Mouse (Mus musculus): ENCODE data around the gene Catsper2.
"Not testable (repeated sequence)": the region's sequence is repeated elsewhere in the genome, so short reads cannot be mapped to it uniquely, and the experiment has no call there.

The Catsper2 gene

DNA sequence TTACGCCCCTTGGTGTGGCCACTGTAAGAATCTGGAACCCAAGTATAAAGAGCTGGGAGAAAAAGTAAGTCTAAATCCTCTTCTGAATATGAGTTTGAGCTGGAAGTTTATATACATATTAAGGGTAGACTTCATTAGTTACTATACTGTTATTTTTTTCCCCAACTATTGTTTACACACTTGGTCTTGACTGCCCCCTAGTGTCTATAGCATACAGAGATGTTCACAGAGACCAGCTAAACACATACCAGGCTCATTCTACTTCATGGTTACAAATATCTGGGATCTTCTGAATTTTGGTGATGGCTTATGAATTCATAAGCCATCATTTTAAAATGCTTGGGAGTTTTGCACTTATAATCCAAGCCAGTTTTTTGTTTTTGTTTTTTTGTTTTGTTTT is 21.3 kb upstream of the Catsper2 start:
- peak; percentile 81 for DNase-seq (ENCODE audit: low read depth, low spot score)

- no peak for DNase-seq (ENCODE audit: low read depth, low spot score)
Observed at GRCm38 (mm10) chr2:121425890-121426289, 12.3 kb upstream of the Catsper2 start.

- DNase-seq (ENCODE audit: low read depth, low spot score): no peak
Observed at GRCm38 (mm10) chr2:121423166-121423565, 9.6 kb upstream of the Catsper2 start.

DNA sequence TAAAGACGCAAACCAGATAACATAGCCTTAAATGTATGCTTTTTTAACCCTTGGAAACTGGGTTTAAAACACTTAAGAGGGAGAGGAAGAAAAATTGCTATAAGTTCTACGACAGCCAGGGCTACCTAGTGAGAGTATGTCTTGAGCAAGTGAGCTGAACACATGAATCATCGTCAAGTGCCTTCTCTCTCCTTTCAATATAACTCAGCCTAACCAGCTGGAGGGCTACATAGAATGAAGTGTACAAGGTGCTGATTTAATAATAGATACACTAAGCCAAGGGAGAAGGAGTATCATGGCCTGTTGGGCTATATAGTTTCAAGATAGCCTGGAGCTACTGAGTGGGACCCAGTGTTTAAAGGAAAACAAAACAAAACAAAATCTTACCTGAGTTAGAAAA is 4.9 kb upstream of the Catsper2 start:
- DNase-seq (ENCODE audit: low read depth, low spot score): no peak

GRCm38 (mm10) chr2:121416356-121416755 is 2.8 kb upstream of the Catsper2 start:
- peak; percentile 32 for DNase-seq (ENCODE audit: low read depth, low spot score)

GRCm38 (mm10) chr2:121415591-121415990 is 2.0 kb upstream of the Catsper2 start:
- no peak for DNase-seq (ENCODE audit: low read depth, low spot score)

- DNase-seq (ENCODE audit: low read depth, low spot score): peak; percentile 34
Observed at GRCm38 (mm10) chr2:121415103-121415502, 1.5 kb upstream of the Catsper2 start.

GRCm38 (mm10) chr2:121414139-121414685 is 620 bp upstream of the Catsper2 start:
- DNase-seq (ENCODE audit: low read depth, low spot score): peak; percentile 76

- DNase-seq (ENCODE audit: low read depth, low spot score): no peak
Observed at GRCm38 (mm10) chr2:121412843-121413386, 677 bp downstream of the Catsper2 start.

DNA sequence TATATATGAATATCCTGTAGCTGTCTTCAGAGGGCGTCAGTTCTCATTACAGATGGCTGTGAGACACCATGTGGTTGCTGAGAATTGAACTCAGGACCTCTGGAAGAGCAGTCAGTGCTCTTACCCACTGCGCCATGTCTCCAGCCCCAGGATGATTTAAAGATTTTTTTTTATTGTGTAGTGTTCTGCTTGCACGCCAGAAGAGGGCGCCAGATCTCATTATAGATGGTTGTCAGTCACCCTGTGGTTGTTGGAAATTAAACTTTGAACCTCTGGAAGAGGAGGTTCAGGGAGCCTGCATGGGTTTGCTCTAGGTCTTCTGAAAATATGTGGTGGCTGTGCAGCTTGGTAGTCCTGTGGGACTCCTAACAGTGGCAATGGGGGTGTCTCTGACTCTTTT is 5.4 kb downstream of the Catsper2 start:
- DNase-seq (ENCODE audit: low read depth, low spot score): peak; percentile 87

- DNase-seq (ENCODE audit: low read depth, low spot score): no peak
Observed at GRCm38 (mm10) chr2:121403296-121403695, 10.3 kb downstream of the Catsper2 start.

- DNase-seq (ENCODE audit: low read depth, low spot score): peak; percentile 87
Observed at GRCm38 (mm10) chr2:121396624-121397023, 17.0 kb downstream of the Catsper2 start.

GRCm38 (mm10) chr2:121386961-121387575 is 26.5 kb downstream of the Catsper2 start, which contains the start of gene Strc:
Strc (minus strand) TSS chr2:121387168.
- not testable (repeated sequence) for DNase-seq (ENCODE audit: low read depth, low spot score)

GRCm38 (mm10) chr2:121374766-121375165 is 38.8 kb downstream of the Catsper2 start:
- DNase-seq (ENCODE audit: low read depth, low spot score): no peak

DNA sequence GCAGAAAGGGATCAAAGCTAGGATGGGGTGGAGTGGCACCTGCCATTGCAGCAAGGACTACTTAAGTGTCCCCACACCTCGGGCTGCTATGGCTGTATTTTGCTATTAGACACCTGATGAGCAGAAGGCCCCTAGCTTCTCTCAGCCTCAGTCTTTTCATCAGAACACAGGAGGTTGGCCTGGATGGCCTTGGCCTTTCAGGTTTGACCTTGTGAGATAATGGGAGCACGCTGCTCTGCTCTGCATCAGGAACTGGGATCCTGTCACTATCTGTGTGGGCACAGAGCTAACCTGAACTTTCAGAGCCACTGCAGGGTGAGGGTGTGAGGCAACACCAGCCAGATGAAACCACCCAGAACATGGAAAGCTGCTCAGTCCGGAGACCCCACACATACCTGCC is 41.3 kb downstream of the Catsper2 start:
- no peak for DNase-seq (ENCODE audit: low read depth, low spot score)

DNA sequence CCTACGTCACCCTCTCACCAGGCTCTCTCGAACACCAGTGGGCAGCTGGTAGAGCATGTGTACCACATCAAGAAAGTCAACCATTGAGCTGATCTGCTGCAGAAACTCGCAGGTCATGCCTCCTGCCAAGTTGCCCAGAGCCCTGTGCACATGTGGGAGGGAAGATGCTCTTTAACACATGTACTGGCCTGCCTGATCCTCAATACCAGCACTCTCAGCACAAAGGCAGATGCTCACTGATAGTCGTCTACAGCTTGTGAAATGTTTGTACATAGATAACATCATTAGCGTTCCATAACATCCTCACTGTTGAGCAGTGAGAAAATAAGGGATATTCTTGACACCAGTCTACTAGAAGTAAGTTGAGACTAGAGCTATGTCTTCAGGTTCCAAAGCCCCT is 42.7 kb downstream of the Catsper2 start:
- DNase-seq (ENCODE audit: low read depth, low spot score): no peak

- no peak for DNase-seq (ENCODE audit: low read depth, low spot score)
Observed at GRCm38 (mm10) chr2:121368831-121369230, 44.8 kb downstream of the Catsper2 start.

DNA sequence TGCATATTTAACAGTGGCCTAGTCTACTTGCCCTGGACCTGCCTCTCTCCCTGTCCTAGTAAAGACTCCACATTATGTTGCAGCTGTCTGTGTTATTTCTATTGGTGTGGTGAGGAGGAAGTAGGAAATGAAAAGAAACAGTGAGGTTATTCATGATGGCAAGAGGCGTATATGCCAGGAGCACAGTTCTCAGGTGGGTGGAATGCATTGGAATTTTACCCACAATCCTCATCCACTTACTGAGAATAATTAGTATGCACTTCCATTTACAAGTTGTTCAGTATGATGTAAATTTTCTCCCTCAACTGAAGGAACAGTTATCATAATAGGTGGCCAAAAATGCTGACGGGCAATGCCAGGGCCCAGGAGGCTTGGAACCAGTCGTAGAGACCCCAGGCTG is 49.9 kb downstream of the Catsper2 start:
- no peak for DNase-seq (ENCODE audit: low read depth, low spot score)

GRCm38 (mm10) chr2:121359461-121359860 is 54.1 kb downstream of the Catsper2 start:
- no peak for DNase-seq (ENCODE audit: low read depth, low spot score)

- peak; percentile 67 for DNase-seq (ENCODE audit: low read depth, low spot score)
Observed at GRCm38 (mm10) chr2:121358381-121358780, 55.2 kb downstream of the Catsper2 start.

GRCm38 (mm10) chr2:121357961-121358360 is 55.6 kb downstream of the Catsper2 start:
- DNase-seq (ENCODE audit: low read depth, low spot score): no peak

- DNase-seq (ENCODE audit: low read depth, low spot score): no peak
Observed at GRCm38 (mm10) chr2:121357494-121357893, 56.1 kb downstream of the Catsper2 start, which contains the start of gene Ckmt1. Ckmt1 (plus strand) TSS chr2:121357714.
